Mouse (Mus musculus) ES-E14 (cell line): ENCODE data around the gene Gm20532. TPM values are rescaled to one million over a fixed set of nuclear protein-coding genes. Genes with fewer than 3 reads are reported as not detected.

Experiments
- DNase-seq: peaks from one replicate; pipeline ENCODE4 v3.0.0-alpha.2; 2013; ENCODE audit warnings: low read depth, low spot score
- H3K27ac ChIP-seq: 2 replicates; pipeline ENCODE4 v1.5.1; 2012; ENCODE audit warnings: low read depth, mild to moderate bottlenecking, low read length, moderate library complexity, mixed read lengths; ENCODE audit not compliant: poor library complexity, insufficient read depth, severe bottlenecking
- H3K36me3 ChIP-seq: 2 replicates; pipeline ENCODE4 v1.6.1; 2012; ENCODE audit warnings: mild to moderate bottlenecking, low read length, moderate library complexity, mixed read lengths; ENCODE audit not compliant: control insufficient read depth, poor library complexity, insufficient read depth, severe bottlenecking
- H3K4me1 ChIP-seq, 2 experiments: fragments of 150-350 bp in 1 of 2; sonication (generic) in 1 of 2; 2 replicates each; pipeline ENCODE4 v1.6.1; 2012; ENCODE audit warnings: low read length in 2 of 2, mild to moderate bottlenecking in 1 of 2, mixed read lengths in 1 of 2; ENCODE audit not compliant: control insufficient read depth in 2 of 2, insufficient read depth in 2 of 2, poor library complexity in 1 of 2
- H3K4me3 ChIP-seq, 2 experiments: fragments of 150-350 bp in 1 of 2; sonication (generic) in 1 of 2; 2 replicates each; pipeline ENCODE4 v1.5.1; 2012; ENCODE audit warnings: low read length in 2 of 2, low read depth in 1 of 2, mild to moderate bottlenecking in 1 of 2, mixed read lengths in 1 of 2; ENCODE audit not compliant: insufficient read depth in 1 of 2, poor library complexity in 1 of 2, severe bottlenecking in 1 of 2
- H3K9ac ChIP-seq: 2 replicates; pipeline ENCODE4 v1.6.1; 2012; ENCODE audit warnings: low read depth, mild to moderate bottlenecking, low read length, mixed read lengths; ENCODE audit not compliant: poor library complexity, insufficient read depth, severe bottlenecking
- H3K9me3 ChIP-seq: fragments of 150-350 bp; sonication (generic); 2 replicates; pipeline ENCODE4 v1.6.1; 2012; ENCODE audit warnings: low read depth, mild to moderate bottlenecking, low read length; ENCODE audit not compliant: control insufficient read depth, insufficient read depth
- CHD2 ChIP-seq: IDR thresholded peaks from 2 replicates; pipeline ENCODE4 v1.6.1; 2014; ENCODE audit warnings: mild to moderate bottlenecking, low read depth, low read length, inconsistent platforms
- HCFC1 ChIP-seq: IDR thresholded peaks from 2 replicates; pipeline ENCODE4 v1.6.1; 2012; ENCODE audit warnings: low read length, inconsistent platforms, borderline replicate concordance; ENCODE audit not compliant: insufficient read depth
- MAFK ChIP-seq: IDR thresholded peaks from 2 replicates; pipeline ENCODE4 v1.6.1; 2014; ENCODE audit warnings: mild to moderate bottlenecking, low read depth, low read length, inconsistent platforms; ENCODE audit not compliant: insufficient read depth
- ZC3H11A ChIP-seq: IDR thresholded peaks from 2 replicates; pipeline ENCODE4 v1.6.1; 2012; ENCODE audit warnings: low read depth, mild to moderate bottlenecking, inconsistent platforms, low read length, borderline replicate concordance
- ZNF384 ChIP-seq: IDR thresholded peaks from 2 replicates; pipeline ENCODE4 v1.6.1; 2012; ENCODE audit warnings: low read depth, low read length, inconsistent platforms
- in situ Hi-C, 2 experiments: fragments of 600-800 bp; cut with MboI; formaldehyde crosslinking; loops; one replicate each; pipeline ENCODE4 v1.15.1; 2025; ENCODE audit warnings: low sequenced_read_pairs in 2 of 2, inconsistent platforms in 1 of 2; ENCODE audit not compliant: unreplicated experiment in 2 of 2
- total RNA-seq: library from RNA; depleted of rRNA; stranded (reverse); fragments of 300-350 nt; gene quantifications from 2 replicates; pipeline ENCODE4 v1.2.3, GENCODE M21; 2012

The Gm20532 gene
- total RNA-seq, 1 experiment = not detected

DNA sequence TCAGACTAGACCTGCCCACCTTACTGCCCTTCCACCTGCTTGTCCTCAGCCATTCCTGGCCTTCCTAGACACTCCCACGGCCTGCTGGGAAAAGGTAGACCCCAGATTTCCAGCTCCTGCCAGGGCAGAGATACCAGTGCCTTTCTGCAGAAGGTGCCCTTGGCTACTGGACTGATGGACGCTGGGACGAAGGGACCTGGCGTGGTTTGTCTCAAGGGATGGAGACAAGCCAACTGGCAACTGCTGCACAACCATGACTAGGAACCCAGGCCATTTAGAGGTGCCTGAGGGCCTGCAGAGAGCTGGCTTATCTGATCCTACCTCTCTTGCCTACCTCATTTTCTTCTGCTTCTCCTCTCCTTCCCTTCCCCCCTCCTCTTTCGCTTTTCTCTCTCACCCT, 28.5 kb downstream of the Gm20532 start:
- no peak overlapping the region for H3K27ac ChIP-seq
- no peak for DNase-seq
- in situ Hi-C loops = no loop called here
- TF ChIP-seq ZC3H11A = no peak
- no peak for TF ChIP-seq CHD2
- no peak for TF ChIP-seq ZNF384
- no peak for TF ChIP-seq HCFC1
- TF ChIP-seq MAFK = no peak
- no peak overlapping the region for H3K9ac ChIP-seq
- H3K36me3 ChIP-seq = no peaks in the 10 kb centered on the region
- H3K4me3 ChIP-seq = no peak overlapping the region
- peaks cover 19 to 43% of the 10 kb centered on the region in 2 experiments for H3K4me1 ChIP-seq
- no peaks in the 10 kb centered on the region for H3K9me3 ChIP-seq

DNA sequence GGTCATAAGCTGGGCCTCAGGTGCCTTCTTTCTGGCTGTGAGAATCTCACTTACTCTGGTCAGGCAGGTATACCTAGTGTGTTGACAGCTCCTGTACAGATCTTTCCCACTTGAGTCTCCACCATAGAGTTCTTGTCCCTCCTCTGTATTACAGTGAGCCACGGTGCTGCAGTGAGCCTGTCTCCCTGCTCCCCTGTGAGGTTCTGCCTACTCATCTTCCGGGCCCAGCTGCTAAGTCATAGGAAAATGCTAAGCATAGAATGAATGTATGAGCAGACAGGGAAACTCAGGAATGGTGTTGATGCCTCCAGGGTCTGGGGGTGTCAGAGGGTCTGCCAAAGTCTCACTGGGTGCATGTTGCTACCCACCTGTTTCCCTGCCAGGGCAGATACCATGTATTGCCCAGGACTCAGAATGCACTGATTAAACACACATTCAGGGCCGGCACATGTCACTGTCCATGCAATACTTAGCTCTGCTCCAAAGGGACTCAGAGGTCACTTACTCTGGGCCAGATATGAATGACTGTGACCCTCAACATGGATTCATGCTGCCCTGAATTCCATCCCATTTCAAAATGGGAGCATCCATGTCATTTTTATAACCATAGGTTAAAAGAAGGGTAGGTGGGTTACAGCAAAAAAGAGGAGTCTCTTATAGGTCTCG, 29.2 kb downstream of the Gm20532 start:
- Histone ChIP-seq H3K9ac (no peak overlapping the region), H3K36me3 (no peaks in the 10 kb centered on the region), H3K27ac (no peak overlapping the region), H3K4me3 (no peak overlapping the region), H3K4me1 (peaks cover 13 to 37% of the 10 kb centered on the region in 2 experiments), H3K9me3 (no peaks in the 10 kb centered on the region)
- DNase-seq = no peak
- TF ChIP-seq HCFC1 = no peak
- no peak for TF ChIP-seq ZC3H11A
- in situ Hi-C loops = no loop called here

DNA sequence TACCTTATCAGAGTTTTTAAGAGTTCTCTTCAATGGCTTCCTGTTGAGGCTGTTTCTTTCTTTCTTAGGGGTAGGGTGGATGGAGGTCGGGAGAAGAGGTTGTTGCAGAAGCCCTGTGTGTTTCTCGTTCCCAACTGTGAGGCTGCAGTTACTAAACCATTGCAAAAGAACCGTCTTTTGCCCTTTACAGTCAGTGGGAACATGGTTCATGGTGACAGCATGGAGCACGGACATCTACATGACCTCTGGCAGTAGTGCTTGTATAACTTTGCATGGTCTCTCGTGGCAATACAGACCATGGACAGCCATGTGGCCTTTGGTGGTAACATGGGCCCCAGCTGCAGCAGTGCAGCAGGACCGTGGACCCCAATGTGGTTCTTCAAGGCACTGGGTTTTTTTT, 30.9 kb downstream of the Gm20532 start:
- no peak overlapping the region for H3K4me3 ChIP-seq
- no peaks in the 10 kb centered on the region for H3K9me3 ChIP-seq
- no peak overlapping the region for H3K9ac ChIP-seq
- peaks cover 4 to 25% of the 10 kb centered on the region in 2 experiments; a peak in 3 of 4 replicates for H3K4me1 ChIP-seq
- TF ChIP-seq MAFK (no peak), CHD2 (no peak), ZNF384 (no peak), ZC3H11A (no peak), HCFC1 (no peak)
- H3K27ac ChIP-seq = no peak overlapping the region
- in situ Hi-C loops = no loop called here
- DNase-seq = no peak
- no peaks in the 10 kb centered on the region for H3K36me3 ChIP-seq

DNA sequence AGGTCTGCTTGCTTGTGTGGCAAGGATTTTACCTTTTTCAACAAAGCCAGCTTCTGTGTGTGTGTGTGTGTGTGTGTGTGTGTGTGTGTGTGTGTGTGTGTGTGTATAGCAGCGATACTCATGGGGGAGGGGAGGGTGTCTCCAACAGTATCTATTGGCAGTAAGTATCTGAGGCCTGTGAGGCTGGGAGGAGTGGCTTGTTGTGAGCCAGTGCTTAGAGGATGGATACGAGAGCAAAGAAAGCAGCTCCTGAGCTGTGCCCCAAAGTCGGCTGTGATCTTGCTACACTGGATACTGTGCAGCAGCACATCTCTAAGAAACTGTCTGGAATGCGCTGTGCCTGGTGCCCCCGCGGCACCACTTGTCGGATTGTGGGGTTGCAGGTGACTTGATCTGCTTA, 31.5 kb downstream of the Gm20532 start:
- Histone ChIP-seq H3K36me3 (no peaks in the 10 kb centered on the region), H3K9me3 (no peaks in the 10 kb centered on the region), H3K27ac (no peak overlapping the region), H3K4me1 (peaks cover 0 to 22% of the 10 kb centered on the region in 2 experiments; a peak in 2 of 4 replicates), H3K9ac (no peak overlapping the region), H3K4me3 (peak overlapping the region in 1 of 2 experiments; percentile 9; a peak in 1 of 4 replicates)
- no peak for DNase-seq
- in situ Hi-C loops = no loop called here
- TF ChIP-seq ZC3H11A (no peak), MAFK (no peak)

DNA sequence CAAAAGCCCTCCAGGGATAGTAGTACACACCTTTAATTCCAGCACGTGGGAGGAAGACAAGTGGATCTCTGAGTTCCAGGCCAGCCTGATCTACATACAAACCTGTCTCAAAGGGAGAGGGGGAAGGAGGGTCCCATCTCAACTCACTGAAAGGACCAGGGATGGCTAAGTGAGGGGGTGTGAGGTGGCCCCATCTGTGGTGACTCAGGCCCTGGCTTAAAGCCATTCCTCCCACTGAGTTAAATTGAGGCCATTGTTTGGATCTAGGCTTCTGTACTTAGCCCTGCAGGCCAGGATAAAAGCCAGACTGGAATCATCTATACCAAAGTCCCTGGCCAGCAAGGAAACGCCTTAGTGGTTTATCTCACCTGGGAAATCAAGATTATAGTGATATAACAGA, 34.8 kb downstream of the Gm20532 start:
- Histone ChIP-seq H3K27ac (no peak overlapping the region), H3K9ac (no peak overlapping the region), H3K4me3 (no peak overlapping the region), H3K36me3 (no peaks in the 10 kb centered on the region), H3K9me3 (no peaks in the 10 kb centered on the region), H3K4me1 (peaks cover 0 to 17% of the 10 kb centered on the region in 2 experiments; a peak in 1 of 4 replicates)
- no peak for TF ChIP-seq CHD2
- no peak for TF ChIP-seq HCFC1
- no peak for TF ChIP-seq MAFK
- TF ChIP-seq ZNF384 = no peak
- TF ChIP-seq ZC3H11A = no peak
- in situ Hi-C loops = no loop called here
- DNase-seq = no peak
